Mouse (Mus musculus) embryonic facial prominence, embryonic 10.5 days (tissue): ENCODE measurements around the gene Lsm8. TPM values are rescaled to one million over a fixed set of nuclear protein-coding genes. Genes with fewer than 3 reads are reported as not detected.
"Not testable (repeated sequence)": the region's sequence is repeated elsewhere in the genome, so short reads cannot be mapped to it uniquely, and the experiment has no call there.

ENCODE experiments used
- DNase-seq: peaks from one replicate; pipeline ENCODE4 v3.0.0-alpha.2; 2017; ENCODE audit warnings: low spot score
- H3K27ac ChIP-seq: fragments of 300-500 bp; sonication (generic); replicated peaks from 2 replicates; pipeline ENCODE4 v1.5.1; 2016; ENCODE audit warnings: mild to moderate bottlenecking
- H3K27me3 ChIP-seq: fragments of 300-500 bp; sonication (generic); replicated peaks from 2 replicates; pipeline ENCODE4 v1.6.1; 2016; ENCODE audit warnings: low read depth, mild to moderate bottlenecking; ENCODE audit not compliant: poor library complexity, severe bottlenecking
- H3K36me3 ChIP-seq: fragments of 300-500 bp; sonication (generic); replicated peaks from 2 replicates; pipeline ENCODE4 v1.6.1; 2016; ENCODE audit warnings: mild to moderate bottlenecking, moderate library complexity
- H3K4me1 ChIP-seq: fragments of 300-500 bp; sonication (generic); 2 replicates; pipeline ENCODE4 v1.6.1; 2016
- H3K4me3 ChIP-seq: fragments of 300-500 bp; sonication (generic); 2 replicates; pipeline ENCODE4 v1.5.1; 2016; ENCODE audit warnings: mild to moderate bottlenecking, moderate library complexity
- H3K9me3 ChIP-seq: fragments of 300-500 bp; sonication (generic); 2 replicates; pipeline ENCODE4 v1.6.1; 2016; ENCODE audit warnings: mild to moderate bottlenecking
- WGBS: fragments of 180-500 bp; shearing (Covaris S2); methylation state at CpG from one replicate; pipeline ENCODE4 v1.1.7; 2016; 5-methylcytosine and 5-hydroxymethylcytosine counted together
- polyA plus RNA-seq: library from polyadenylated mRNA; unstranded; fragments of >200 nt; fragmentation: Nextera tagmentation; extraction: Ambion mirVana; gene quantifications from 2 replicates; pipeline ENCODE4 v1.2.1, GENCODE M21; 2016

Gene Lsm8
- polyA plus RNA-seq = 242 and 251 TPM in 2 replicates

GRCm38 (mm10) chr6:18848051-18848701 is at the start of gene Lsm8:
TSS of gene Lsm8 (plus strand) at chr6:18848579.
- DNase-seq = peak; percentile 98
- Histone ChIP-seq H3K9me3 (no peaks in the 10 kb centered on the region), H3K4me1 (peaks cover 15% of the 10 kb centered on the region), H3K27me3 (no peaks in the 10 kb centered on the region), H3K27ac (peak within 1 kb of the TSS; percentile 99), H3K36me3 (peaks cover 26% of the 10 kb centered on the region), H3K4me3 (peak within 1 kb of the TSS; percentile 94)
- WGBS = 2% methylated on average over 37 of the region's 37 CpGs

DNA sequence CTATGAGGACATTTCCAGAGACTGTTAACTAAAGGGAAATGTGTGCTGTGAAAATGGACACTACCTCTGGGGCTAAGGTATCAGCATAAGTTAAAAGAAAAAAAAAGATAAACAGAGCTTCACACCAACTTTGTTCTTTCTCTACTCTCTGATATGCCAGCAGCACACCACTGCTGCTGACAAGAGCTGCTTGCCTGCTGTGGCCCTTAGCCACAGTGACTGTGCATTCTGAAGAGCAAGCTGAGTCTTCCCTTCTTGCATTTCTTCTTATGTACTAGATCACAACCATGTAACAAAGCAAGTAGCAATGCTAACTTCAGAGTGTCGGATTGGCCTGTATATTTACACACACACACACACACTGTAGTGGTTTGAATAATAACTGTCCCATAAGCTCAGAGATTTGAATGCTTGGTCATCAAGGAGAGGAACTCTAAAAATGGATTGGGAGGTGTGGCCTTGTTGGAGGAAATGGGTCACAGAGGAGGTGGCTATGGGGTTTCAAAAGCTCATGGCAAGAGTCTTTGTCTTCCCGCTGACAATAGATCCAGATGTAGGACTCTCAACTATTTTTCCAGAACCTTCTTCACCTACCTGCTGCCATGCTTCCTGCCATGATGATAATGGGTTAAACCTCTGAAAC is 47.4 kb upstream of the Lsm8 start:
- no peaks in the 10 kb centered on the region for H3K27me3 ChIP-seq
- no peak overlapping the region for H3K4me3 ChIP-seq
- no peak overlapping the region for H3K27ac ChIP-seq
- H3K36me3 ChIP-seq = no peaks in the 10 kb centered on the region
- WGBS = 92% methylated on average over 2 of the region's 2 CpGs
- H3K4me1 ChIP-seq = no peaks in the 10 kb centered on the region
- no peak for DNase-seq
- no peaks in the 10 kb centered on the region for H3K9me3 ChIP-seq

GRCm38 (mm10) chr6:18812623-18813022 is 35.8 kb upstream of the Lsm8 start:
- no peaks in the 10 kb centered on the region for H3K27me3 ChIP-seq
- WGBS = 91% methylated on average over 1 of the region's 1 CpGs
- H3K4me1 ChIP-seq = no peaks in the 10 kb centered on the region
- H3K36me3 ChIP-seq = no peaks in the 10 kb centered on the region
- no peak overlapping the region for H3K4me3 ChIP-seq
- no peak for DNase-seq
- no peaks in the 10 kb centered on the region for H3K9me3 ChIP-seq
- no peak overlapping the region for H3K27ac ChIP-seq

- WGBS = 70% methylated on average over 2 of the region's 2 CpGs
- H3K27me3 ChIP-seq = no peaks in the 10 kb centered on the region
- H3K4me3 ChIP-seq = no peak overlapping the region
- H3K27ac ChIP-seq = no peak overlapping the region
- H3K9me3 ChIP-seq = no peaks in the 10 kb centered on the region
- no peaks in the 10 kb centered on the region for H3K36me3 ChIP-seq
- no peaks in the 10 kb centered on the region for H3K4me1 ChIP-seq
- no peak for DNase-seq
Observed at GRCm38 (mm10) chr6:18815606-18816005, 32.8 kb upstream of the Lsm8 start.

DNA sequence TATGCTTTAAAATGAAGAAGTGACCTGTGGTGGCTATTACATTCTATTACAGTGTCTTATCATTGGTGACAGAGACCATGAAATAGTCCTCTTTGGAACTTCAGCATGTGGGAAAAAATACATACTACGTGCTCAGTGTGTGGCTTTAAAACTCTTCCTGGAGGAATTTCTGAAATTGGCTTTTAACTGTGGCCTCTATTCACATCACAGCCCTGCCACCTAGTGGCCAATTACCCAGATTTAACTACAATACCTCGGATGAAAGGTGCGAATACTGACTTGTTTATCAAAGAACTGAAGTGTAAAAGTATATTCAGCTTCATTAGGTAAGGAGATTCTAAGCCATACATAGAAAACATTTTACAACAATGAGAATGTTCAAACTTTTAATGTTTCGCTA is 29.0 kb upstream of the Lsm8 start:
- no peak overlapping the region for H3K27ac ChIP-seq
- no peaks in the 10 kb centered on the region for H3K36me3 ChIP-seq
- WGBS = 22% methylated on average over 4 of the region's 4 CpGs
- H3K4me3 ChIP-seq = no peak overlapping the region
- DNase-seq = peak; percentile 44
- no peaks in the 10 kb centered on the region for H3K27me3 ChIP-seq
- H3K9me3 ChIP-seq = no peaks in the 10 kb centered on the region
- H3K4me1 ChIP-seq = peaks cover 4% of the 10 kb centered on the region; the same call in 1 of the 2 replicates

- Histone ChIP-seq H3K27ac (no peak overlapping the region), H3K4me3 (no peak overlapping the region), H3K9me3 (no peaks in the 10 kb centered on the region), H3K4me1 (peaks cover 4% of the 10 kb centered on the region; the same call in 1 of the 2 replicates), H3K27me3 (no peaks in the 10 kb centered on the region), H3K36me3 (no peaks in the 10 kb centered on the region)
- WGBS = 72% methylated on average over 4 of the region's 4 CpGs
- no peak for DNase-seq
Observed at GRCm38 (mm10) chr6:18820246-18820645, 28.1 kb upstream of the Lsm8 start.

GRCm38 (mm10) chr6:18822812-18823211 is 25.6 kb upstream of the Lsm8 start:
- peak; percentile 16 for DNase-seq
- Histone ChIP-seq H3K36me3 (no peaks in the 10 kb centered on the region), H3K27ac (no peak overlapping the region), H3K4me1 (peaks cover 4% of the 10 kb centered on the region; the same call in 1 of the 2 replicates), H3K9me3 (no peaks in the 10 kb centered on the region), H3K27me3 (no peaks in the 10 kb centered on the region), H3K4me3 (no peak overlapping the region)
- WGBS = 60% methylated on average over 1 of the region's 1 CpGs

DNA sequence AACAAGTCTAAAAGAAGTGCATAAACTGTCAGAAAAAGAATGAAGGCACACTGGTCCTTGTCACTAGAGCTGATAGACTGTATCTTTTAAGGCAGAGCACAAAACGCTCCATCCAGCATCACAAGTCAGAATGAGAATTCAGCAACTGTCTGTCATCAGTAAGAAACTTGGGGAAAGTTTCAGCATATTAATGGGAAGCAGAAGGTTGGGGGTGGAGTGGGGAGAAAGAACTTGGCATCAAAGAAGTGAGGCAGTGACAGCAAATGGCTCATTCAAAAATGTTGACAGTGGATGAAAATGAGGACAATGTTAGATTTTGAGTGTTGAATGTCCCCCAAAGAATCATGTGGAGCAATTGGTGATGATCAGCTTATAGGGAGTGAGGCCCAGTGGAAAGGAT is 15.4 kb upstream of the Lsm8 start:
- 73% methylated on average over 1 of the region's 1 CpGs for WGBS
- Histone ChIP-seq H3K9me3 (no peaks in the 10 kb centered on the region), H3K4me3 (no peak overlapping the region), H3K36me3 (no peaks in the 10 kb centered on the region), H3K27ac (no peak overlapping the region), H3K4me1 (no peaks in the 10 kb centered on the region), H3K27me3 (no peaks in the 10 kb centered on the region)
- DNase-seq = no peak

GRCm38 (mm10) chr6:18844529-18844928 is 3.9 kb upstream of the Lsm8 start:
- DNase-seq, H3K9me3 ChIP-seq, H3K27ac ChIP-seq, H3K27me3 ChIP-seq, H3K4me3 ChIP-seq, H3K4me1 ChIP-seq, H3K36me3 ChIP-seq: not testable (repeated sequence)
- WGBS = 88% methylated on average over 7 of the region's 11 CpGs

- not testable (repeated sequence) for H3K9me3 ChIP-seq, H3K4me3 ChIP-seq, DNase-seq, H3K36me3 ChIP-seq, H3K27ac ChIP-seq, H3K27me3 ChIP-seq
- 54% methylated on average over 5 of the region's 7 CpGs for WGBS
- peaks cover 13% of the 10 kb centered on the region for H3K4me1 ChIP-seq
Observed at GRCm38 (mm10) chr6:18845571-18845970, 2.8 kb upstream of the Lsm8 start.

DNA sequence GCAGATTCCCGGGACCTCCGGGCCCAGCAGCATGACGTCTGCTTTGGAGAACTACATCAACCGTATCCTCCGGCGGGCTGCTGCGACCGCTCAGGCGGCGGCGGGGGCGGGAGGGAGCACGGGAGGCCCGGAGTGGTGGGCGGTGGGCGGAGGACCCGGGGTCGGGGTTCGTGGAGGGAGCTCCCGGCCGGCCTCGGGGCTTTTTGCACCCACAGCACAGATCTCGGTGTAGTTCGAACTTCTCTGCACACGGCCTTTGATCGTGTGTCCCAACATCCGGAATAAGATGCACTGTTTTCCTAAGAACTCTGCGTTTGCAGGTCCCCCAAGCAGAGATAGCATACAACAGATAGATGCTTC is 303 bp downstream of the Lsm8 start:
- under 1% methylated on average over 28 of the region's 28 CpGs for WGBS
- H3K4me3 ChIP-seq = peak overlapping the region; percentile 94
- peaks cover 15% of the 10 kb centered on the region for H3K4me1 ChIP-seq
- no peaks in the 10 kb centered on the region for H3K27me3 ChIP-seq
- peaks cover 31% of the 10 kb centered on the region for H3K36me3 ChIP-seq
- no peaks in the 10 kb centered on the region for H3K9me3 ChIP-seq
- peak overlapping the region; percentile 99 for H3K27ac ChIP-seq
- DNase-seq = no peak

- Histone ChIP-seq H3K9me3 (0 out of 2 replicates have a peak, but pooled peaks cover under 1% of the 10 kb centered on the region), H3K27ac (no peak overlapping the region), H3K4me1 (peaks cover 4% of the 10 kb centered on the region), H3K27me3 (no peaks in the 10 kb centered on the region), H3K4me3 (no peak overlapping the region), H3K36me3 (peaks cover 91% of the 10 kb centered on the region)
- DNase-seq = no peak
Observed at GRCm38 (mm10) chr6:18855323-18855722, 6.9 kb downstream of the Lsm8 start.

GRCm38 (mm10) chr6:18856487-18857078 is 8.2 kb downstream of the Lsm8 start:
- 98% methylated on average over 3 of the region's 3 CpGs for WGBS

More at GRCm38 (mm10) chr6:18856487-18857078, 8.2 kb downstream of the Lsm8 start:
- Histone ChIP-seq H3K27ac (no peak overlapping the region), H3K4me3 (no peak overlapping the region), H3K9me3 (0 out of 2 replicates have a peak, but pooled peaks cover 7% of the 10 kb centered on the region), H3K4me1 (no peaks in the 10 kb centered on the region), H3K27me3 (no peaks in the 10 kb centered on the region), H3K36me3 (peaks cover 81% of the 10 kb centered on the region)
- DNase-seq = no peak
